Mouse (Mus musculus) hindbrain, embryonic 13.5 days (tissue): ENCODE data around the gene Timp1. TPM values are rescaled to one million over a fixed set of nuclear protein-coding genes. Genes with fewer than 3 reads are reported as not detected.
A peak's percentile ranks its signal among the peaks of the same experiment; 100 is the strongest.

Experiments
- ATAC-seq: fragments of 200-750 bp; cut with Nextera tagmentation; 2 replicates; pipeline ENCODE4 v1.8.0; 2017; ENCODE audit warnings: moderate TSS enrichment; ENCODE audit not compliant: low FRiP score
- H3K27ac ChIP-seq: fragments of 300-500 bp; sonication (generic); 2 replicates; pipeline ENCODE4 v1.5.1; 2015; ENCODE audit warnings: inconsistent platforms, mild to moderate bottlenecking, moderate library complexity
- H3K27me3 ChIP-seq: fragments of 300-500 bp; sonication (generic); 2 replicates; pipeline ENCODE4 v1.6.1; 2015; ENCODE audit warnings: mild to moderate bottlenecking, inconsistent platforms
- H3K36me3 ChIP-seq: fragments of 300-500 bp; sonication (generic); 2 replicates; pipeline ENCODE4 v1.6.1; 2015; ENCODE audit warnings: mild to moderate bottlenecking, inconsistent platforms
- H3K4me1 ChIP-seq: fragments of 300-500 bp; sonication (generic); replicated peaks from 2 replicates; pipeline ENCODE4 v1.6.1; 2015; ENCODE audit warnings: inconsistent platforms
- H3K4me2 ChIP-seq: fragments of 300-500 bp; sonication (generic); 2 replicates; pipeline ENCODE4 v1.6.1; 2015; ENCODE audit warnings: inconsistent platforms, mild to moderate bottlenecking, moderate library complexity
- H3K4me3 ChIP-seq: fragments of 300-500 bp; sonication (generic); 2 replicates; pipeline ENCODE4 v1.5.1; 2015; ENCODE audit warnings: mild to moderate bottlenecking, inconsistent platforms
- H3K9ac ChIP-seq: fragments of 300-500 bp; sonication (generic); 2 replicates; pipeline ENCODE4 v1.6.1; 2015; ENCODE audit warnings: mild to moderate bottlenecking, inconsistent platforms
- H3K9me3 ChIP-seq: fragments of 300-500 bp; sonication (generic); 2 replicates; pipeline ENCODE4 v1.6.1; 2016; ENCODE audit warnings: inconsistent platforms
- WGBS: fragments of 180-500 bp; shearing (Covaris S2); methylation state at CpG from one replicate; pipeline ENCODE4 v1.1.7; 2015; 5-methylcytosine and 5-hydroxymethylcytosine counted together
- microRNA-seq: library from miRNA; unstranded; fragments of <30 nt; microRNA quantifications from one replicate; pipeline ENCODE4, GENCODE M21; 2016
- polyA plus RNA-seq: library from polyadenylated mRNA; unstranded; fragments of >200 nt; fragmentation: Nextera tagmentation; extraction: Ambion mirVana; gene quantifications from 2 replicates; pipeline ENCODE4 v1.2.1, GENCODE M21; 2015

The Timp1 gene
- polyA plus RNA-seq, 1 experiment from 2014 or later = 5.0 TPM

DNA sequence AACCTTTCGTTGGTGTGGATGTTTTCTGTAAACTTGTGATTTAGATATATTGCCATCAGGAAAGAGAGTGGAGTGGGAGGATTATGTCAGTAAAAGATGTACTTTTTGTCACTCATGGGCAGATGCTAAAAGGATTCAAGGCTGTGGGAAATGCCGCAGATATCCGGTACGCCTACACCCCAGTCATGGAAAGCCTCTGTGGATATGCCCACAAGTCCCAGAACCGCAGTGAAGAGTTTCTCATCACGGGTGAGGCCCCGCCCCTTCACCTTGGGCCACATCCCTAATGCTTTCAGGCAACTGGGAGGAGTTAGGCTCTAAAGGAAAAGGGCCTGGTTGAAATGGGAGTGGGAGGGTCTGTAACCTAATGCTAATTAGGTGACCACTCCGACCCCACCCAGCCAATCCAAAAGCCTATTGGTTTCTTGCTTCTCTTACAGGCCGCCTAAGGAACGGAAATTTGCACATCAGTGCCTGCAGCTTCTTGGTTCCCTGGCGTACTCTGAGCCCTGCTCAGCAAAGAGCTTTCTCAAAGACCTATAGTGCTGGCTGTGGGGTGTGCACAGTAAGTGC is 3.0 kb downstream of the Timp1 start:
- H3K36me3 ChIP-seq = no peaks in the 10 kb centered on the region
- no peak for ATAC-seq
- no peak overlapping the region for H3K27ac ChIP-seq
- no peak overlapping the region for H3K4me3 ChIP-seq
- H3K27me3 ChIP-seq = no peaks in the 10 kb centered on the region
- 34% methylated on average over 11 of the region's 11 CpGs for WGBS
- H3K4me2 ChIP-seq = no peak overlapping the region
- H3K4me1 ChIP-seq = no peaks in the 10 kb centered on the region
- H3K9ac ChIP-seq = no peak overlapping the region
- H3K9me3 ChIP-seq = no peaks in the 10 kb centered on the region

DNA sequence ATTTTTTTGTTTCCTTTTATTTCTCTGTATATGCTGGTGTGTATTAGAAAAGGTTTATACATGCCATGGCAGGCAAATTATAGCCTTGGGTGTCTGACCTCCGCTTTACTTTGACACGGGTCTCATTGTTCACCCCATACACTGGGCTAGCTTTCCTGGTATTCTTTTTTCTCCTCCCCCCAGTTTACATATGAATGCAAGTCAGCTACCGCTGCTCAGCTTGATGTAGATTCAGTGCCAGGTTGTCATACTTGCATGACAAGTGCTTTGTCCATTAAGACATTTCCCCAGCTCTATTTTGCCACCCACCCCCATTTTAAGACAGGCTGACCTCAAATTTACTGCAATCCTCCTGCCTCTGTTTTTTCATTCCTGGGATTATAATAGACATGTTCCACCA is 5.3 kb downstream of the Timp1 start:
- Histone ChIP-seq H3K4me1 (no peaks in the 10 kb centered on the region), H3K4me3 (no peak overlapping the region), H3K4me2 (no peak overlapping the region), H3K27me3 (no peaks in the 10 kb centered on the region), H3K9me3 (no peaks in the 10 kb centered on the region), H3K27ac (no peak overlapping the region), H3K9ac (no peak overlapping the region), H3K36me3 (no peaks in the 10 kb centered on the region)
- no peak for ATAC-seq
- WGBS = 25% methylated on average over 3 of the region's 3 CpGs

DNA sequence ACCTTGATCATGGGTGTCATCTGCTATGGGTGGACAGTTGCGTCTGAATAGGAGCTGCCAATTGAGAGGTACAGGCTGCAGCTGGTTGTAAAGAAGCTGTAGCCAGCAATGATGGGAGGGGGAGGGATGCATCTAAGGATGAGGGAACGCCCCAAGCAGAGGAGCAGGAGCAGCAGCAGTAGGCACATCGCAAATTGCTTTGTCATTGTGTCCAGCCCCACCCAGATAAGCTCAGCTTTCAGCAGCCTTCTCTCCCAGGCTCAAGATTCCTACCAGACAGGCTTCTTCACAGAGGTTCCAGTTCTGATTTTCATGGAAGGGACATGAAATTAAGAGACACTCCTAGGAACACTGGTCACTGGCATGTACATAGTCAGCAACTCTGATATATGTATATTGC is 40.1 kb downstream of the Timp1 start:
- WGBS = 39% methylated on average over 3 of the region's 3 CpGs
- Histone ChIP-seq H3K36me3 (peaks cover 19% of the 10 kb centered on the region), H3K27ac (no peak overlapping the region), H3K4me2 (no peak overlapping the region), H3K27me3 (no peaks in the 10 kb centered on the region), H3K9me3 (no peaks in the 10 kb centered on the region), H3K9ac (no peak overlapping the region), H3K4me3 (no peak overlapping the region), H3K4me1 (no peaks in the 10 kb centered on the region)
- no peak for ATAC-seq

GRCm38 (mm10) chrX:20913726-20914125 is 43.8 kb downstream of the Timp1 start:
- Histone ChIP-seq H3K27ac (no peak overlapping the region), H3K4me2 (no peak overlapping the region), H3K9ac (no peak overlapping the region), H3K4me1 (peaks cover 8% of the 10 kb centered on the region), H3K36me3 (peaks cover 15% of the 10 kb centered on the region), H3K9me3 (no peaks in the 10 kb centered on the region), H3K4me3 (no peak overlapping the region), H3K27me3 (no peaks in the 10 kb centered on the region)
- no peak for ATAC-seq
- 86% methylated on average over 6 of the region's 6 CpGs for WGBS

GRCm38 (mm10) chrX:20915075-20915474 is 45.1 kb downstream of the Timp1 start:
- no peak overlapping the region for H3K4me3 ChIP-seq
- no peaks in the 10 kb centered on the region for H3K9me3 ChIP-seq
- H3K4me2 ChIP-seq = no peak overlapping the region
- H3K9ac ChIP-seq = no peak overlapping the region
- no peaks in the 10 kb centered on the region for H3K27me3 ChIP-seq
- ATAC-seq = no peak
- peaks cover 15% of the 10 kb centered on the region for H3K4me1 ChIP-seq
- H3K27ac ChIP-seq = no peak overlapping the region
- H3K36me3 ChIP-seq = peaks cover 12% of the 10 kb centered on the region

GRCm38 (mm10) chrX:20920249-20920843 is 50.4 kb downstream of the Timp1 start:
- Histone ChIP-seq H3K9ac (peak overlapping the region; percentile 79), H3K36me3 (peaks cover 6% of the 10 kb centered on the region), H3K9me3 (no peaks in the 10 kb centered on the region), H3K27me3 (no peaks in the 10 kb centered on the region), H3K27ac (peak overlapping the region; percentile 86), H3K4me3 (peak overlapping the region; percentile 56), H3K4me1 (peaks cover 15% of the 10 kb centered on the region), H3K4me2 (peak overlapping the region; percentile 63)
- 20% methylated on average over 46 of the region's 49 CpGs for WGBS
- ATAC-seq = peak; percentile 71

DNA sequence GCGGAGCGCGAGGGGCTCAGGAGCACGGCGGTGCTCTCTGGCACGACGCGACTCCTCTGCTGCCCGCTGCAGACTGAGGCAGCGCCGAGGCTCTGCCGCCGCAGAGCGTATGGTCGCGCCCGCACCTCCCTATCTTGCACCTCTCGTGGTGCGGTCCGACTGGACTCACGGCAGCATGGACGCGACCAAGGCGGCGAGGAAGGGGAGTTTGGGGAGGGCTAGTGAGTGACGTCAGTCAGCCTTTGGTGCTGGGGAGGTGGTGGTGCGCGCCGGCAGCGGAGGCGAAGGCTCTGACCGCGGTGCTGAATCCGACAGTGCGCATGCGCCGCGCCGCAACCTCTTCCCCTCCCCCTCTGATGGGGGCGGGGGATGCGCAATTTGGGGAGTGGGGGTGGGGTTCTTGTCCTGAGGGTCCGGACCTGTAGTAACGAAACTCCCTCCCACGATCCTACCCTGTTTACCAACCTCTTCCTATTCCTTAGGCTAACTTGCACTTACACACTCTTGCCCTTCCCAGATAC is 50.9 kb downstream of the Timp1 start, which contains the start of gene Syn1:
Syn1 (minus strand) TSS at position 161 of the 521 bp plus-strand sequence.
- Histone ChIP-seq H3K36me3 (peaks cover 3% of the 10 kb centered on the region; the same call in 1 of the 2 replicates), H3K9ac (peak within 1 kb of the TSS; percentile 79), H3K4me3 (peak within 1 kb of the TSS; percentile 56), H3K4me2 (peak within 1 kb of the TSS; percentile 63), H3K4me1 (peaks cover 15% of the 10 kb centered on the region), H3K27me3 (no peaks in the 10 kb centered on the region), H3K9me3 (no peaks in the 10 kb centered on the region), H3K27ac (peak within 1 kb of the TSS; percentile 86)
- peak; percentile 96 for ATAC-seq
- WGBS = 29% methylated on average over 33 of the region's 44 CpGs

DNA sequence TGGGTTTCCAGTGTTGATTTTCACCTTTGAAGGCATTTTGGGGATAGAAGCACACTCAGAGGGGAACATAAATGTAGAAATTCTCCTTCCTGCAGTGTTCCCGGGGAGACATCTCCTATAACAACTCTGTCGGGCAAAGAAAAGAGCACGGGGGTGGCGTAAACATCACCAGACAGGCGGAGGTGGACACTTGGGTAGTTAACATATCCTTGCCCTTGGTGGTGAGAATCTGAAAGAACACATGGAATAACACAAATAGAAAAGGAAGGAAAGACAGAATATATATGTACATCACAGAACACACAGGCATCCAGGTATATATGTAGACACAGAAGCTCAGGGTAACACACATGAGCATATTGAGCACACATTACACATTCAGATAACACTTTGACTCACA is 51.4 kb downstream of the Timp1 start:
- WGBS = 42% methylated on average over 5 of the region's 5 CpGs
- ATAC-seq = peak; percentile 29; the same call in 1 of the 2 replicates
- Histone ChIP-seq H3K4me1 (peaks cover 15% of the 10 kb centered on the region), H3K4me2 (peak overlapping the region; percentile 63), H3K27me3 (no peaks in the 10 kb centered on the region), H3K9ac (no peak overlapping the region), H3K9me3 (no peaks in the 10 kb centered on the region), H3K27ac (peak overlapping the region; percentile 58; the same call in 1 of the 2 replicates), H3K36me3 (peaks cover 3% of the 10 kb centered on the region; the same call in 1 of the 2 replicates), H3K4me3 (peak overlapping the region; percentile 56)

DNA sequence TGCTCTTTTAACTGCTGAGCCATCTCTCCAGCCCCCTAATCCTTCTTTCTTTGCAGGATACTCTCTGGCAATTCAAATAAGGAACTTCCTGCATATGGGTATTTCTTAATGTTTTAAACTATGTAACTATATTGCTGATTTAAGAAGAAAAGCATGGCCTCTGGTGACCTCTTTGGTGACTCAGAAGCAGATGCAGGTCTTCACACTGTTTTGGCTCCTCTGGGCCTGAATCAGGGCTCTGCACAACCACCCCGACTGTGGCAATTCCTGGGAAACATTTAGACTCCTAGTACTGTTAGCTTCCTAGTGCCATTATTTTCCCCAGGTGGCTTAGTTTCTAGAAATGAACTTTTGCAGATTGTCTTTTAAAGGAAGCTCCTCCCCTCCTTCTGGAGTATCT is 53.5 kb downstream of the Timp1 start:
- WGBS = 83% methylated on average over 1 of the region's 1 CpGs

More for the DNA sequence above, 53.5 kb downstream of the Timp1 start:
- Histone ChIP-seq H3K36me3 (peaks cover 24% of the 10 kb centered on the region), H3K9ac (no peak overlapping the region), H3K4me3 (no peak overlapping the region), H3K4me1 (peaks cover 9% of the 10 kb centered on the region), H3K9me3 (no peaks in the 10 kb centered on the region), H3K27ac (no peak overlapping the region), H3K27me3 (no peaks in the 10 kb centered on the region), H3K4me2 (no peak overlapping the region)
- no peak for ATAC-seq

Small RNA genes lying within 50 kb of the gene (microRNA-seq; reads per million reads assigned to microRNA genes)
- gene Gm24824 (not detected), gene Mir5617 (not detected)

Other genes starting within 250 kb of the Timp1 start
- 394 and 406 TPM in 2 replicates for gene Uba1, start 211.8 kb upstream of the Timp1 start, polyA plus RNA-seq
- gene Cdk16, start 182.2 kb upstream of the Timp1 start, polyA plus RNA-seq = 122 and 126 TPM in 2 replicates
- gene Usp11, start 166.3 kb upstream of the Timp1 start, polyA plus RNA-seq = 93.8 and 98.4 TPM in 2 replicates
- 281 and 285 TPM in 2 replicates for gene Araf, start 72.4 kb upstream of the Timp1 start, polyA plus RNA-seq
- 39.9 and 41.3 TPM in 2 replicates for gene Syn1, start 50.8 kb downstream of the Timp1 start, polyA plus RNA-seq
- gene Cfp, start 61.4 kb downstream of the Timp1 start, polyA plus RNA-seq = 5.8 and 6.5 TPM in 2 replicates
- gene Elk1, start 80.4 kb downstream of the Timp1 start, polyA plus RNA-seq = 18.4 and 18.5 TPM in 2 replicates
- 39.4 and 41.1 TPM in 2 replicates for gene Uxt, start 91.9 kb downstream of the Timp1 start, polyA plus RNA-seq
- 9.9 and 10.3 TPM in 2 replicates for gene Zfp182, start 192.2 kb downstream of the Timp1 start, polyA plus RNA-seq
- gene Spaca5, start 198.2 kb downstream of the Timp1 start, polyA plus RNA-seq = not detected in 2 replicates
- 4.1 and 5.1 TPM in 2 replicates for gene Zfp300, start 219.4 kb downstream of the Timp1 start, polyA plus RNA-seq
- not detected in 2 replicates for gene Ssxa1, start 245.7 kb downstream of the Timp1 start, polyA plus RNA-seq